Mouse (Mus musculus): ENCODE measurements around the gene Syvn1. TPM values are rescaled to one million over a fixed set of nuclear protein-coding genes. Genes with fewer than 3 reads are reported as not detected.

Syvn1 gene
- polyA plus RNA-seq, 1 experiment from 2014 or later, result 29.0 TPM

DNA sequence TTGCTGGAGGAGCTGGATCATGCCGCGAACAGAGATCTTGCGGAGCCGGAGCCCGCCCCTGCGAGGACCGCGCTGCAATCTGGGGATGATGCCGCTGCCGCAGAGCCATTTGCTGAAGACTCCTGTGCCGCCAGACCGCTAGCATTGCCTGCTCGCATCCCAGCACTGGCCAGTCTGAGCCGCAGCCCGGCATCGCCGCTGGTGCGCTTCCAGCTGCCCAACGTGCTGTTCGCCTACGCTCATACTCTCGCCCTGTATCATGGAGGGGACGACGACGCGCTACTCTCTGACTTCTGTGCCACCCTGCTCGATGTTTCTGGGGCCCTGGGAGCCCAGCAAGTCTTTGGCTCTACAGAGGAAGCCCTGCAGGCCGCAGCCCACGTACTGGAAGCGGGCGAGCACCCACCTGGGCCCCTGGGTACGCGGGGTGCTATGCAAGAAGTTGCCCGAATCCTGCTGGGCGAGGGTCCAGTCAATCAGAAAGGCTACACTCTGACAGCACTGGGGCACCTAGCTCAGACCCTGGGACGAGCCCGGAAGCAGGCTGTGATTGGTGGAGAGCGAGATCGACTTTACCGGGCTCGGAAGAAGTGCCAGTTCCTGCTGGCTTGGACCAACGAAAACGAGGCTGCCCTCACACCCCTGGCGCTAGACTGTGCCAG lies 15.4 kb downstream of the Syvn1 start:
- peaks cover 44% of the 10 kb centered on the region for H3K4me1 ChIP-seq (ENCODE audit: control insufficient read depth, insufficient read depth, low read depth, low read length)
- H3K4me3 ChIP-seq (ENCODE audit: low read length), result peak overlapping the region; percentile 71
- peak overlapping the region; percentile 87 for H3K9ac ChIP-seq (ENCODE audit: low read depth, low read length)
- H3K4me2 ChIP-seq (ENCODE audit: low read length), result peak overlapping the region; percentile 100
- no peaks in the 10 kb centered on the region for H3K9me3 ChIP-seq (ENCODE audit: control insufficient read depth, low read length)
- peak; percentile 9; the same call in 1 of the 2 replicates for ATAC-seq
- H3K36me3 ChIP-seq (ENCODE audit: control insufficient read depth, insufficient read depth, low read length), result no peaks in the 10 kb centered on the region
- WGBS, result 2% methylated on average over 37 of the region's 44 CpGs
- H3K27ac ChIP-seq (ENCODE audit: low read depth, low read length), result peak overlapping the region; percentile 87
- H3K27me3 ChIP-seq (replicated peaks; ENCODE audit: control insufficient read depth, insufficient read depth, low read length), result no peaks in the 10 kb centered on the region

- no peaks in the 10 kb centered on the region for H3K27me3 ChIP-seq (replicated peaks; ENCODE audit: control insufficient read depth, insufficient read depth, low read length)
- peak overlapping the region; percentile 100 for H3K4me2 ChIP-seq (ENCODE audit: low read length)
- ATAC-seq, result no peak
- H3K9ac ChIP-seq (ENCODE audit: low read depth, low read length), result peak overlapping the region; percentile 87
- peaks cover 42% of the 10 kb centered on the region for H3K4me1 ChIP-seq (ENCODE audit: control insufficient read depth, insufficient read depth, low read depth, low read length)
- H3K9me3 ChIP-seq (ENCODE audit: control insufficient read depth, low read length), result no peaks in the 10 kb centered on the region
- WGBS, result 74% methylated on average over 5 of the region's 5 CpGs
- no peaks in the 10 kb centered on the region for H3K36me3 ChIP-seq (ENCODE audit: control insufficient read depth, insufficient read depth, low read length)
- H3K27ac ChIP-seq (ENCODE audit: low read depth, low read length), result no peak overlapping the region
- peak overlapping the region; percentile 71 for H3K4me3 ChIP-seq (ENCODE audit: low read length)
Measured at GRCm38 (mm10) chr19:6062418-6062817, 16.0 kb downstream of the Syvn1 start.

DNA sequence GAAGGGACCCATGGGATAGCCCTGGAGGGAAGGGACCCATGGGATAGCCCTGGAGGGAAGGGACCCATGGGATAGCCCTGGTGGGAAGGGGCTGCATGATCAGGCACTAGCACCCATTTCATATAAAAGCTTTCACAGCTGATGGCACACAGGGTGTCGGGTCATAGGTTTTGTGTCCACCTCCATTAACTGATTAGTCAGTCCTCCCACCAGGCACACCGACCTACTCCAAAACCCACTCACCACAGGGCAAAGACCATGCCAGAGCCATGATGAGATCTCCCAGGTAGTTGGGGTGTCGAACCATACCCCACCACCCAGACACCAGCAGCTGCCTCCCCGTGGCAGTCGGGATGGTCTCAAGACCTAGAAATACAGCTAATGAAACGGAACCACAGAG lies 16.7 kb downstream of the Syvn1 start:
- H3K9ac ChIP-seq (ENCODE audit: low read depth, low read length), result no peak overlapping the region
- H3K36me3 ChIP-seq (ENCODE audit: control insufficient read depth, insufficient read depth, low read length), result no peaks in the 10 kb centered on the region
- H3K27ac ChIP-seq (ENCODE audit: low read depth, low read length), result no peak overlapping the region
- peaks cover 44% of the 10 kb centered on the region for H3K4me1 ChIP-seq (ENCODE audit: control insufficient read depth, insufficient read depth, low read depth, low read length)
- no peak overlapping the region for H3K4me3 ChIP-seq (ENCODE audit: low read length)
- WGBS, result 97% methylated on average over 6 of the region's 6 CpGs
- no peak for ATAC-seq
- H3K27me3 ChIP-seq (replicated peaks; ENCODE audit: control insufficient read depth, insufficient read depth, low read length), result no peaks in the 10 kb centered on the region
- H3K4me2 ChIP-seq (ENCODE audit: low read length), result peak overlapping the region; percentile 100; the same call in 1 of the 2 replicates
- no peaks in the 10 kb centered on the region for H3K9me3 ChIP-seq (ENCODE audit: control insufficient read depth, low read length)

- 37% methylated on average over 5 of the region's 5 CpGs for WGBS
- H3K27ac ChIP-seq (ENCODE audit: low read depth, low read length), result peak overlapping the region; percentile 92
- H3K9me3 ChIP-seq (ENCODE audit: control insufficient read depth, low read length), result no peaks in the 10 kb centered on the region
- peak overlapping the region; percentile 79 for H3K9ac ChIP-seq (ENCODE audit: low read depth, low read length)
- no peaks in the 10 kb centered on the region for H3K27me3 ChIP-seq (replicated peaks; ENCODE audit: control insufficient read depth, insufficient read depth, low read length)
- H3K4me1 ChIP-seq (ENCODE audit: control insufficient read depth, insufficient read depth, low read depth, low read length), result peaks cover 39% of the 10 kb centered on the region
- H3K4me3 ChIP-seq (ENCODE audit: low read length), result peak overlapping the region; percentile 62
- H3K36me3 ChIP-seq (ENCODE audit: control insufficient read depth, insufficient read depth, low read length), result peaks cover 19% of the 10 kb centered on the region
- peak; percentile 4; the same call in 1 of the 2 replicates for ATAC-seq
- H3K4me2 ChIP-seq (ENCODE audit: low read length), result peak overlapping the region; percentile 89
Measured at GRCm38 (mm10) chr19:6066571-6066970, 20.2 kb downstream of the Syvn1 start.

- H3K4me1 ChIP-seq (ENCODE audit: control insufficient read depth, insufficient read depth, low read depth, low read length), result peaks cover 34% of the 10 kb centered on the region
Measured at GRCm38 (mm10) chr19:6067011-6067723, 20.8 kb downstream of the Syvn1 start.

GRCm38 (mm10) chr19:6067724-6068415 lies 21.5 kb downstream of the Syvn1 start, which contains the start of gene Tm7sf2:
TSS of gene Tm7sf2 (minus strand) at chr19:6068373.
- peak within 1 kb of the TSS; percentile 79 for H3K9ac ChIP-seq (ENCODE audit: low read depth, low read length)
- peaks cover 27% of the 10 kb centered on the region for H3K4me1 ChIP-seq (ENCODE audit: control insufficient read depth, insufficient read depth, low read depth, low read length)
- peak within 1 kb of the TSS; percentile 89 for H3K4me2 ChIP-seq (ENCODE audit: low read length)
- peak within 1 kb of the TSS; percentile 92 for H3K27ac ChIP-seq (ENCODE audit: low read depth, low read length)
- no peaks in the 10 kb centered on the region for H3K9me3 ChIP-seq (ENCODE audit: control insufficient read depth, low read length)
- peak; percentile 94 for ATAC-seq
- peaks cover 23% of the 10 kb centered on the region for H3K36me3 ChIP-seq (ENCODE audit: control insufficient read depth, insufficient read depth, low read length)
- 8% methylated on average over 32 of the region's 33 CpGs for WGBS
- H3K4me3 ChIP-seq (ENCODE audit: low read length), result peak within 1 kb of the TSS; percentile 62
- H3K27me3 ChIP-seq (replicated peaks; ENCODE audit: control insufficient read depth, insufficient read depth, low read length), result no peaks in the 10 kb centered on the region

More at GRCm38 (mm10) chr19:6067011-6067723, 20.8 kb downstream of the Syvn1 start:
- H3K36me3 ChIP-seq (ENCODE audit: control insufficient read depth, insufficient read depth, low read length), result peaks cover 19% of the 10 kb centered on the region
- peak overlapping the region; percentile 62 for H3K4me3 ChIP-seq (ENCODE audit: low read length)
- peak; percentile 66 for ATAC-seq
- H3K9ac ChIP-seq (ENCODE audit: low read depth, low read length), result peak overlapping the region; percentile 79
- no peaks in the 10 kb centered on the region for H3K27me3 ChIP-seq (replicated peaks; ENCODE audit: control insufficient read depth, insufficient read depth, low read length)
- H3K9me3 ChIP-seq (ENCODE audit: control insufficient read depth, low read length), result no peaks in the 10 kb centered on the region
- H3K27ac ChIP-seq (ENCODE audit: low read depth, low read length), result peak overlapping the region; percentile 92
- H3K4me2 ChIP-seq (ENCODE audit: low read length), result peak overlapping the region; percentile 89
- WGBS, result under 1% methylated on average over 30 of the region's 30 CpGs

GRCm38 (mm10) chr19:6068951-6069350 lies 22.6 kb downstream of the Syvn1 start:
- Histone ChIP-seq H3K9ac (ENCODE audit: low read depth, low read length) (no peak overlapping the region), H3K36me3 (ENCODE audit: control insufficient read depth, insufficient read depth, low read length) (peaks cover 28% of the 10 kb centered on the region), H3K4me2 (ENCODE audit: low read length) (no peak overlapping the region), H3K4me1 (ENCODE audit: control insufficient read depth, insufficient read depth, low read depth, low read length) (peaks cover 21% of the 10 kb centered on the region), H3K4me3 (ENCODE audit: low read length) (no peak overlapping the region), H3K9me3 (ENCODE audit: control insufficient read depth, low read length) (no peaks in the 10 kb centered on the region), H3K27ac (ENCODE audit: low read depth, low read length) (no peak overlapping the region), H3K27me3 (replicated peaks; ENCODE audit: control insufficient read depth, insufficient read depth, low read length) (no peaks in the 10 kb centered on the region)
- WGBS, result 79% methylated on average over 4 of the region's 4 CpGs
- no peak for ATAC-seq

DNA sequence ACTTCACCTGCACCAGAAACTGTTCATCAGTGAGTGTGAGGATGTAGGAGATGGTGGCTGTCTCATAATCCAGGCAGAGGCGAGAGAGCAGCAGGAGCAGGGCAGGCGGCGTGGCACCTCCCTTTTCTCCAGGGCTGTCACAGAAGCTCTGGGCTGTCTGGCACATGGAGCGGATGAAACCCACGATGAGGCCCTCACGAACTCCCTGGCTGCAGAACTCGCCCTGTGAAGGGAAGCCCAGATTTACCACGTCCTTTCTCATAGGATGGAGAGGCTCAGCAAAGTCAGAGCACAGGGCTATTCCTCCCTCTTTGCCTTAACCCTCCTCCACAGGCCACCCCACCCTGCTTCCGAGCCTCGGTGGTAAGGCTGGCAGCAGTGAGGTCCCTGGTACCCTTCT lies 23.5 kb downstream of the Syvn1 start:
- Histone ChIP-seq H3K27me3 (replicated peaks; ENCODE audit: control insufficient read depth, insufficient read depth, low read length) (no peaks in the 10 kb centered on the region), H3K36me3 (ENCODE audit: control insufficient read depth, insufficient read depth, low read length) (peaks cover 28% of the 10 kb centered on the region), H3K4me3 (ENCODE audit: low read length) (no peak overlapping the region), H3K4me2 (ENCODE audit: low read length) (no peak overlapping the region), H3K4me1 (ENCODE audit: control insufficient read depth, insufficient read depth, low read depth, low read length) (peaks cover 20% of the 10 kb centered on the region), H3K9me3 (ENCODE audit: control insufficient read depth, low read length) (no peaks in the 10 kb centered on the region), H3K9ac (ENCODE audit: low read depth, low read length) (no peak overlapping the region), H3K27ac (ENCODE audit: low read depth, low read length) (no peak overlapping the region)
- WGBS, result 96% methylated on average over 10 of the region's 10 CpGs
- ATAC-seq, result no peak

Measured in hindbrain, embryonic 16.5 days (tissue).